Comparison of ENCODE assay signal across 23 mouse cellular contexts in the genomic region with DNA sequence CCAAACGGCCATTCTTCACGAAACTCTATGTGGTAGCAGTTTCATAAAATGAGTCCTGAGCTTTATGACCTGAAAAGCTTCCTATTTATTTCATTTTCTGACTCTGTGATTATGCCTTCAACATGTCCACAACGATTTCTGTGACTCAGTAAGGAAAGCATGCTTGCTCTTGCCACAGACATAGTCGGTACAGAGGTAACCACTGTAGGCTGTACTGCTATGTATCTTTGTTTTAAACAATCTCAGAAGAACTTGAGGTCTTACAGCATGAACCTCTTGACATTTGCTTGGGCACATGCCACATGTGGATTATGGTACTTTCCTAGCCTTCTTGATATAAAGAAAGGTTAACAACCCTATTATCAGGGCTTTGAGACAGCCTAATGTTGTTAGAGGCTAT.
"Had no signal": no experiment of that assay in that cellular context is flagged by ENCODE, and none has a peak within 500 bp of the region (broad histone marks: within the 10 kb centered on the region; RNA-seq: fewer than 3 reads in every experiment).

No protein-coding gene starts in this region.

- H3K9me3 ChIP-seq: heart, embryonic 10.5 days; heart, embryonic 12.5 days; hindbrain, embryonic 10.5 days; hindbrain, embryonic 12.5 days; intestine, embryonic 15.5 days; limb, embryonic 12.5 days; liver, embryonic 13.5 days; liver, embryonic 15.5 days had no signal

- H3K27ac ChIP-seq: heart, embryonic 10.5 days; hindbrain, embryonic 10.5 days; hindbrain, embryonic 12.5 days; hindbrain, embryonic 14.5 days; intestine, embryonic 15.5 days; limb, embryonic 12.5 days; liver, embryonic 13.5 days; liver, embryonic 15.5 days had no signal

- DNase-seq: gastrocnemius, postnatal 10 days; gastrocnemius, postnatal 25 days; heart, adult 18-20 months; heart, postnatal 10 days; heart, postnatal 4 days; kidney, adult 18-20 months; kidney, adult 8-10 months; kidney, postnatal 10 days; kidney, postnatal 25 days; layer of hippocampus, adult 9-11 months; layer of hippocampus, postnatal 36 days; left cerebral cortex, postnatal 4 days; liver; liver, embryonic 13.5 days; liver, postnatal 0 days had no signal

- H3K36me3 ChIP-seq: heart, embryonic 10.5 days; heart, embryonic 12.5 days; hindbrain, embryonic 10.5 days; hindbrain, embryonic 12.5 days; intestine, embryonic 15.5 days; limb, embryonic 12.5 days; liver, embryonic 13.5 days; liver, embryonic 15.5 days had no signal

- H3K4me1 ChIP-seq: heart, embryonic 10.5 days; heart, embryonic 12.5 days; hindbrain, embryonic 10.5 days; hindbrain, embryonic 12.5 days; intestine, embryonic 15.5 days; liver, embryonic 13.5 days; liver, embryonic 15.5 days had no signal

- H3K27me3 ChIP-seq: heart, embryonic 12.5 days; hindbrain, embryonic 12.5 days; intestine, embryonic 15.5 days; limb, embryonic 12.5 days; liver, embryonic 13.5 days; liver, embryonic 15.5 days had no signal

- H3K4me3 ChIP-seq: heart, embryonic 10.5 days; heart, embryonic 12.5 days; hindbrain, embryonic 10.5 days; hindbrain, embryonic 12.5 days; intestine, embryonic 15.5 days; limb, embryonic 12.5 days; liver, embryonic 13.5 days; liver, embryonic 15.5 days had no signal
